22 mouse cellular contexts compared by ENCODE assay signal in the genomic region with DNA sequence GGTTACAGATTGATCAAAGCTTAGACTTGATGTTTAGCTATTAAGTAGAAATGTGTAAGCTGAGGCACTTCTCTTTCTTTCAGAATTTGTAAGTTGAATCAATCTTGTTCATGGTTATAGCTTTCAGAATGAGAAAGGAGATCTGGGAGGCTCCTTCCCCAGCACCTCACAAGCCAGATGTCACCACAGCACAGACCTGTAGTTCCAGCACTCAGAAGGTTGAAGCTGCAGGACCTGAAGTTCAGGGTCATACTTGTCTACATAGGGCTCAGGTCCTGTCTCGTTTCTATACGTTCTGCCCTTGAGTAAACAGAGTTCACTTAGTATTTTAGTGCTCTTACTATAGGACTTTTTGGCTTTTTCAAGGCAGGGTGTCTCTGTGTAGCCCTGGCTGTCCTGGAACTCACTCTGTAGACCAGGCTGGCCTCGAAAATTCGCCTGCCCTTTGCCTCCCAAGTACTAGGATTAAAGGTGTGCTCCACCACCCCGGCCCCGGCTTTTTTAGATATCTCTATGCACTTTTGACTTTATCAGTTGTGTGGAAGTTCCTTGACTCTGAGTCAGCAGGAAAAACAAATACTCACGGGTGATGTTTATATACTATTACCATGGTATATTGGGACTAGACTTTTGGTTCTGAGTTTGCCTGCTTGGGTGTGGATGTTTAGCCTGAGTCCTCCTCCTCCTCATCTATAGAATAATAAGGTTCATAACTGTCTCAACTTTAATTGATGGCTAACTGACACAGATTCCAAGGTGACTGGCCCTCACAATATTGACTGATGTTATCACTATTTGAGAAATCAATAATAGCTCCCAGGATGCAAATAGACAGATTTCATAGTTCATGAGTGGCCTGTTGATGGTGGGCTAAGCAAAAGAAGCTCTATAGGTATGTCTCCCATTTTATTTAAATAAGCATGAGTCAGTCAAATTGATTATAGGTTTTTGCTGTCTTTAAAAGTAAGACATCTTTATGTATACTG. TPM values are rescaled to one million over a fixed set of nuclear protein-coding genes. Genes with fewer than 3 reads are reported as not detected.
DNase-seq lines count a peak whose midpoint lies in the region; ATAC-seq and TF ChIP-seq lines count a peak whose summit lies in the region.
"Had no signal": no experiment of that assay in that cellular context is flagged by ENCODE, and none has a peak within 500 bp of the region (broad histone marks: within the 10 kb centered on the region; RNA-seq: fewer than 3 reads in every experiment).

No protein-coding gene starts in this region.

- H3K27me3 ChIP-seq in MEL (ENCODE audit: control insufficient read depth in 1 of 2, insufficient read depth in 2 of 2, low read length in 2 of 2) = no peaks in the 10 kb centered on the region
- no peaks in the 10 kb centered on the region for H3K27me3 ChIP-seq in liver, adult 2 months (ENCODE audit: control insufficient read depth, insufficient read depth, low read length)
- H3K27me3 ChIP-seq in limb, embryonic 10.5 days (ENCODE audit: low read depth, poor library complexity, severe bottlenecking) = no peaks in the 10 kb centered on the region
- H3K27me3 ChIP-seq in kidney, embryonic 15.5 days = no peaks in the 10 kb centered on the region
- H3K27me3 ChIP-seq: embryonic facial prominence, embryonic 12.5 days; forebrain, embryonic 12.5 days; heart, embryonic 12.5 days; limb, embryonic 12.5 days; megakaryocyte, embryonic 14.5 days had no signal

- no peak for TF ChIP-seq CTCF in MEL (IDR thresholded peaks at IDR 0.05 in 2 of 3, conservative IDR thresholded peaks at IDR 0.05 in 1 of 3; ENCODE audit: control insufficient read depth in 1 of 3, insufficient read depth in 1 of 3, low read depth in 2 of 3, low read length in 3 of 3, poor library complexity in 1 of 3, severe bottlenecking in 1 of 3)
- no peak for TF ChIP-seq CTCF in liver, adult 2 months (IDR thresholded peaks at IDR 0.05; ENCODE audit: low read depth, low read length)

- ATAC-seq in erythroblast, adult 5-6 weeks (replicated peaks; ENCODE audit: low FRiP score, poor library complexity, severe bottlenecking) = peak; percentile 71
- peak; percentile 80 for ATAC-seq in megakaryocyte-erythroid progenitor cell, adult 5-6 weeks (replicated peaks; ENCODE audit: low FRiP score, low TSS enrichment, poor library complexity, severe bottlenecking)
- no peak for ATAC-seq in kidney, embryonic 15.5 days (replicated peaks; ENCODE audit: low FRiP score)
- ATAC-seq in cerebellum, adult (ENCODE audit: insufficient number of reproducible peaks, low FRiP score, low TSS enrichment) = no peak
- ATAC-seq: CD4-positive, CD25-positive, alpha-beta regulatory T cell, adult 4 months had no signal

- TF ChIP-seq EP300 in MEL (IDR thresholded peaks at IDR 0.05; ENCODE audit: low read depth in 1 of 2, low read length in 2 of 2) = no peak

- peaks cover 31% of the 10 kb centered on the region for H3K79me2 ChIP-seq in MEL (ENCODE audit: control insufficient read depth, insufficient read depth, low read length, poor library complexity)
- peaks cover 8% of the 10 kb centered on the region; the same call in 1 of the 2 replicates for H3K79me2 ChIP-seq in liver, adult 2 months (ENCODE audit: control insufficient read depth, insufficient read depth, low read length)

- H3K4me1 ChIP-seq in MEL (ENCODE audit: control insufficient read depth in 1 of 2, insufficient read depth in 2 of 2, low read length in 2 of 2) = peaks cover 19 to 25% of the 10 kb centered on the region in 2 experiments
- H3K4me1 ChIP-seq in liver, adult 2 months (ENCODE audit: control insufficient read depth, insufficient read depth, low read length) = peaks cover 16% of the 10 kb centered on the region
- H3K4me1 ChIP-seq in limb, embryonic 10.5 days = no peaks in the 10 kb centered on the region
- H3K4me1 ChIP-seq in kidney, embryonic 15.5 days = 0 out of 2 replicates have a peak, but pooled peaks cover 2% of the 10 kb centered on the region
- H3K4me1 ChIP-seq: embryonic facial prominence, embryonic 12.5 days; forebrain, embryonic 12.5 days; limb, embryonic 12.5 days had no signal

- no peaks in the 10 kb centered on the region for H3K9me3 ChIP-seq in MEL (replicated peaks; ENCODE audit: insufficient read depth, low read length)
- H3K9me3 ChIP-seq in limb, embryonic 10.5 days (replicated peaks) = no peaks in the 10 kb centered on the region
- H3K9me3 ChIP-seq in kidney, embryonic 15.5 days (replicated peaks) = no peaks in the 10 kb centered on the region
- H3K9me3 ChIP-seq: embryonic facial prominence, embryonic 12.5 days; forebrain, embryonic 12.5 days; heart, embryonic 12.5 days; limb, embryonic 12.5 days; megakaryocyte, embryonic 14.5 days had no signal

- H3K4me3 ChIP-seq in MEL (ENCODE audit: control insufficient read depth in 1 of 2, insufficient read depth in 1 of 2, low read depth in 2 of 2, low read length in 2 of 2) = no peak overlapping the region
- no peak overlapping the region for H3K4me3 ChIP-seq in liver, adult 2 months (ENCODE audit: insufficient read depth, low read depth, low read length)
- no peak overlapping the region for H3K4me3 ChIP-seq in limb, embryonic 10.5 days
- H3K4me3 ChIP-seq in kidney, embryonic 15.5 days (replicated peaks) = no peak overlapping the region
- H3K4me3 ChIP-seq: embryonic facial prominence, embryonic 12.5 days; forebrain, embryonic 12.5 days; heart, embryonic 12.5 days; limb, embryonic 12.5 days; megakaryocyte, embryonic 14.5 days had no signal

- H3K27ac ChIP-seq in MEL (ENCODE audit: control insufficient read depth, low read depth, low read length) = peak overlapping the region; percentile 42
- peak overlapping the region; percentile 85 for H3K27ac ChIP-seq in liver, adult 2 months (replicated peaks; ENCODE audit: insufficient read depth, low read depth, low read length)
- no peak overlapping the region for H3K27ac ChIP-seq in limb, embryonic 10.5 days
- H3K27ac ChIP-seq in kidney, embryonic 15.5 days = no peak overlapping the region
- H3K27ac ChIP-seq: embryonic facial prominence, embryonic 12.5 days; forebrain, embryonic 12.5 days; hindbrain, embryonic 14.5 days; limb, embryonic 12.5 days had no signal

- WGBS in liver, adult 2 months = 13% methylated on average over 7 of the region's 7 CpGs
- 94% methylated on average over 7 of the region's 7 CpGs for WGBS in limb, embryonic 10.5 days
- WGBS in kidney, embryonic 15.5 days = 75% methylated on average over 7 of the region's 7 CpGs

- TF ChIP-seq POLR2A in MEL (IDR thresholded peaks at IDR 0.05; ENCODE audit: control insufficient read depth in 1 of 2, insufficient read depth in 1 of 2, low read depth in 1 of 2, low read length in 2 of 2, poor library complexity in 1 of 2) = no peak
- no peak for TF ChIP-seq POLR2A in liver, adult 2 months (IDR thresholded peaks at IDR 0.05; ENCODE audit: extremely low read depth, insufficient read depth, low read length)

- peaks cover 7 to 48% of the 10 kb centered on the region in 2 experiments for H3K36me3 ChIP-seq in MEL (ENCODE audit: control insufficient read depth in 1 of 2, insufficient read depth in 2 of 2, low read length in 2 of 2)
- peaks cover 1% of the 10 kb centered on the region; the same call in 1 of the 2 replicates for H3K36me3 ChIP-seq in liver, adult 2 months (ENCODE audit: control insufficient read depth, insufficient read depth, low read length)
- peaks cover 18% of the 10 kb centered on the region for H3K36me3 ChIP-seq in limb, embryonic 10.5 days
- H3K36me3 ChIP-seq in kidney, embryonic 15.5 days = 0 out of 2 replicates have a peak, but pooled peaks cover 8% of the 10 kb centered on the region

- no peak overlapping the region for H3K9ac ChIP-seq in MEL (ENCODE audit: control insufficient read depth, low read depth, low read length, poor library complexity, severe bottlenecking)
- no peak overlapping the region for H3K9ac ChIP-seq in liver, adult 2 months (ENCODE audit: low read depth, low read length)
- no peak overlapping the region for H3K9ac ChIP-seq in kidney, embryonic 15.5 days
- H3K9ac ChIP-seq: embryonic facial prominence, embryonic 12.5 days; forebrain, embryonic 12.5 days; heart, embryonic 12.5 days; hindbrain, embryonic 14.5 days; limb, embryonic 12.5 days had no signal

- H3K4me2 ChIP-seq in kidney, embryonic 15.5 days = no peak overlapping the region
- H3K4me2 ChIP-seq: embryonic facial prominence, embryonic 12.5 days; forebrain, embryonic 12.5 days; heart, embryonic 12.5 days; hindbrain, embryonic 14.5 days; limb, embryonic 12.5 days had no signal

- DNase-seq in MEL (ENCODE audit: low read depth, low spot score) = peak; percentile 43
- DNase-seq in liver, adult 2 months (ENCODE audit: extremely low read depth, low read depth, low spot score) = peak; percentile 87
- no peak for DNase-seq in limb, embryonic 10.5 days (ENCODE audit: low spot score)
- no peak for DNase-seq in lung, adult 18-20 months
- DNase-seq: adrenal gland, adult 2 months; cerebellum, adult 8-10 months; gastrocnemius, postnatal 25 days; kidney, adult 8-10 months; lung, postnatal 10 days; spleen, adult 18-20 months; thymus, postnatal 14 days had no signal

- TF ChIP-seq RAD21 in MEL (IDR thresholded peaks at IDR 0.05; ENCODE audit: low read depth, low read length) = no peak

TF ChIP-seq in MEL, 35 proteins besides CTCF, POLR2A, EP300 and RAD21 (continues in another document):
- TF ChIP-seq MEF2A (IDR thresholded peaks at IDR 0.05; ENCODE audit: extremely low read depth, insufficient replicate concordance, low read depth, low read length, poor library complexity, severe bottlenecking) (no peak), MAZ (IDR thresholded peaks at IDR 0.05; ENCODE audit: low read depth, low read length) (0 out of 2 replicates have a peak, but pooled peaks have one; percentile 7), TAL1 (IDR thresholded peaks at IDR 0.05; ENCODE audit: low read length) (no peak), CHD1 (IDR thresholded peaks at IDR 0.05; ENCODE audit: low read depth, low read length) (0 out of 2 replicates have a peak, but pooled peaks have one; percentile 40), ETS1 (IDR thresholded peaks at IDR 0.05; ENCODE audit: low read depth, low read length) (0 out of 2 replicates have a peak, but pooled peaks have one; percentile 17), POLR2AphosphoS5 (IDR thresholded peaks at IDR 0.05; ENCODE audit: borderline replicate concordance, low read depth, low read length) (no peak)

RNA-seq across cellular contexts. Expression of a gene that starts 19.7 kb away (rescaled TPM):
- total RNA-seq in MEL (2012; rRNA removed) = 20.9 and 21.7 TPM in 2 replicates
- 100 to 1,000 TPM in 1 of 2 experiments, 10 to 100 TPM in 1; 20.0 to 133 TPM for polyA plus RNA-seq in MEL (2012; ENCODE audit: insufficient read depth in 1 of 2, insufficient read length in 2 of 2, low read depth in 1 of 2, low replicate concordance in 2 of 2, missing spikeins in 1 of 2)
- total RNA-seq in erythroblast, adult 5-6 weeks (2015; ENCODE audit: low replicate concordance) = 16.3 and 17.3 TPM in 2 replicates
- total RNA-seq in erythroblast, adult 5-6 weeks (2017; ENCODE audit: low replicate concordance) = 13.4 and 21.0 TPM in 2 replicates
- total RNA-seq in liver, adult 2 months (2014; rRNA removed) = 10.2 and 12.3 TPM in 2 replicates
- polyA plus RNA-seq in liver, adult 2 months (2012; rRNA removed) = 2.7 and 2.9 TPM in 2 replicates
- 28.1 and 28.9 TPM in 2 replicates for total RNA-seq in megakaryocyte-erythroid progenitor cell, adult 5-6 weeks (2014; fragmentation: Nextera tagmentation)
- total RNA-seq in megakaryocyte-erythroid progenitor cell, adult 5-6 weeks (2017) = 34.3 and 40.1 TPM in 2 replicates
- 14.3 and 16.2 TPM in 2 replicates for polyA plus RNA-seq in limb, embryonic 10.5 days (2016; fragmentation: Nextera tagmentation; extraction: Ambion mirVana)
- 14.6 and 15.8 TPM in 2 replicates for polyA plus RNA-seq in kidney, embryonic 15.5 days (2015; fragmentation: Nextera tagmentation; extraction: Ambion mirVana)

Comparison
In these comparisons a context has a peak if more than half of its experiments do, and no peak if none do; other contexts are left out.
1. DNase-seq: peak in MEL (single experiment) and liver, adult 2 months (single experiment); none in limb, embryonic 10.5 days (single experiment) and lung, adult 18-20 months (0 of 2).
2. H3K27ac ChIP-seq: peak in MEL (single experiment) and liver, adult 2 months (single experiment); none in limb, embryonic 10.5 days (single experiment) and kidney, embryonic 15.5 days (single experiment).
3. ATAC-seq: peak in erythroblast, adult 5-6 weeks (single experiment) and megakaryocyte-erythroid progenitor cell, adult 5-6 weeks (single experiment); none in kidney, embryonic 15.5 days (single experiment) and cerebellum, adult (single experiment).